Mouse (Mus musculus): ENCODE results near the gene Gm13212. TPM values are rescaled to one million over a fixed set of nuclear protein-coding genes. Genes with fewer than 3 reads are reported as not detected.

Gm13212 gene
- total RNA-seq, 2 experiments from 2014 or later: 0.30 TPM; not detected in 1

Other genes starting within 250 kb of the Gm13212 start
- under 1 TPM; 0.34 to 0.50 TPM for gene Zfp990, start 74.4 kb upstream of the Gm13212 start, total RNA-seq (2021)
- gene Zfp980, start 85.5 kb downstream of the Gm13212 start, total RNA-seq (2021): under 1 TPM in 1 of 2 experiments, not detected in 1; 0.09 TPM

Measured in left cerebral cortex, postnatal 25 days (tissue).